Mouse (Mus musculus) natural killer cell, adult 2 months (primary cell): ENCODE measurements at regions not wholly inside any gene's neighbourhood (a gene's known extent, or its start where the extent isn't known, plus 50 kb on each side); places are given as distances from the start of the nearest gene placed in this dataset.

Experiments used
- DNase-seq, 2 experiments: peaks; one replicate each; pipeline ENCODE4 v3.0.0; 2022; ENCODE audit warnings: low spot score in 2 of 2

- DNase-seq, result no peak
These were observed 331.3 kb downstream of the Adgrl2 start for GRCm38 (mm10) chr3:148659024-148659423.

- no peak for DNase-seq
These were observed 332.0 kb downstream of the Adgrl2 start for GRCm38 (mm10) chr3:148658368-148658767.

DNA sequence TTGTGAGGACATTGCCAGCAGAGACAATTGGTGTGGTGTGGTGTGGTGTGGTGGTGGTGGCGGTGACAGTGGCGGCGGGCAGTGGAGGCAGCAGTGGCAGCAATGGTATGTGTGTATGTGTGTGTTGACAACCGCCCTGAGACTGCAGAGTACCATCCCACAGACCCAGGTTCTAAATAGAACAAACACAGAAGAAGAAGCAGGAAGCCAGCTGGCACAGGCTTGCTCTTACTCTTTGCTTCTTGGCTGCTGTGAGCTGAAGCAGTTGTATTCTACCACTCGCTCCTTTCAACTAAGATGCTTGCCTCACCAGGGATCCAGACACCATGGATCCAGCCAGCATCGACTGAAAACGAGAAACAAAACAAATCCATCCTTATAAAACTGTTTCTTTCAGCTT is 334.2 kb downstream of the Adgrl2 start:
- DNase-seq, result no peak

- no peak for DNase-seq
These were observed 340.1 kb downstream of the Adgrl2 start for GRCm38 (mm10) chr3:148650241-148650640.

DNA sequence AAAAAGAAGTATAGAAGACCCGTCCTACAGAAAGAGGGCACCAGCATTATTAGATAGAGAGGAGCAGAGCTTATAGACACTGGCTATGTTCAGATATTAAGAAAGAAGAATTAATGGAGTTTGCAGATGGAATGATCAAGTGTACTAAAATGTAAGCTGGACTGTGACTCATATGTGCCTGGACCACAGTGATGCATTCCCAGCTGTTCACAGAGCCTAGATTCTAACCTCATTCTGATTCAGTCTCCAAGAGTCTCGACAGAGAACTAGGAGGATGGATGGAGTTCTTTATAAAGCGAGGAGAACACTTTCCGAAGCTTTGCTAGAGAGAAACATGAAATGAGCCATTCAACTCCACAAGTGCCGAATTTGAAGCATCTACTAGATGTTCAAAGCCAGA is 345.4 kb downstream of the Adgrl2 start:
- DNase-seq, result no peak

- DNase-seq, result no peak
These were observed 348.8 kb downstream of the Adgrl2 start for GRCm38 (mm10) chr3:148641581-148641980.

- no peak for DNase-seq
These were observed 349.7 kb downstream of the Adgrl2 start for GRCm38 (mm10) chr3:148640680-148641101.

GRCm38 (mm10) chr3:148635101-148635500 is 355.3 kb downstream of the Adgrl2 start:
- no peak for DNase-seq

- DNase-seq, result no peak
These were observed 356.0 kb downstream of the Adgrl2 start for GRCm38 (mm10) chr3:148634352-148634751.

DNA sequence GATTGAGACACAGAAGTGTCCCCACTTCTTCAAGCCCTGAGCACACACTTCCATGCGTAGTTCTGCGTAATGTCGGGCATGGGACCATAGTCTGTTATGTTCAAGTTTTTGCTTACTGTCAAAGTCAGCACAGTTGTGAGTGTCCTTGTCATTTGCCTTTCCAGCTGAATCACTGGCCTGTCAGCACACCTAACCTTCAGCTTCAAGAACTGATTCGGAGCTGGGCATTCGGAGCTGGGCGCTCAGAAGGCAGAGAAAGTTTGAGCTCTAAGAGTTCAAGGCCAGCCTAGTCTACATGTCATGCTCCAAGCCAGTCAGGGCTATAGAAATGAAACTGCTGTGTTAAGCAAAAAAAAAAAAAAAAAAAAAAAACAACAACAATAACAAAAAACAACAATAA is 357.1 kb downstream of the Adgrl2 start:
- DNase-seq, result no peak

DNA sequence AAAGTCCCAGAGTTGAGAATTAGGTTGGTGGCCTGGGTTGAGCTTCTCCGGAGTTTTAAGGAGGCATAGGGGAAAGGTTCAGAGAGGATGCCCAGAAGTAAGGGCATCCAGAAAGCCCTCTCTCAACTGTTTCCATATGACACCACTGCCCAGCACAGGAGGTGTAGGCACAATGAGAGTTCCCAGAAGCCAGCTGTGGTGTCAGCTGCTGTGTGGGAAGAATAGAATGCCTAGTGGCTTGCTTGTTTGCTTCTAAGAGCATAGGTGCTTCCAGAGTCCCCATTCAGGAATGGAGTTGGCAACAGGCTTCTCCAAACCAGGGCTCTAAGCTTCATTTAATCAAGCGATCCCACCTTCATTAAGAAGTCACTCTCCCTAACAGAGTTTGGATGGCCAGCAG is 357.9 kb downstream of the Adgrl2 start:
- no peak for DNase-seq

DNA sequence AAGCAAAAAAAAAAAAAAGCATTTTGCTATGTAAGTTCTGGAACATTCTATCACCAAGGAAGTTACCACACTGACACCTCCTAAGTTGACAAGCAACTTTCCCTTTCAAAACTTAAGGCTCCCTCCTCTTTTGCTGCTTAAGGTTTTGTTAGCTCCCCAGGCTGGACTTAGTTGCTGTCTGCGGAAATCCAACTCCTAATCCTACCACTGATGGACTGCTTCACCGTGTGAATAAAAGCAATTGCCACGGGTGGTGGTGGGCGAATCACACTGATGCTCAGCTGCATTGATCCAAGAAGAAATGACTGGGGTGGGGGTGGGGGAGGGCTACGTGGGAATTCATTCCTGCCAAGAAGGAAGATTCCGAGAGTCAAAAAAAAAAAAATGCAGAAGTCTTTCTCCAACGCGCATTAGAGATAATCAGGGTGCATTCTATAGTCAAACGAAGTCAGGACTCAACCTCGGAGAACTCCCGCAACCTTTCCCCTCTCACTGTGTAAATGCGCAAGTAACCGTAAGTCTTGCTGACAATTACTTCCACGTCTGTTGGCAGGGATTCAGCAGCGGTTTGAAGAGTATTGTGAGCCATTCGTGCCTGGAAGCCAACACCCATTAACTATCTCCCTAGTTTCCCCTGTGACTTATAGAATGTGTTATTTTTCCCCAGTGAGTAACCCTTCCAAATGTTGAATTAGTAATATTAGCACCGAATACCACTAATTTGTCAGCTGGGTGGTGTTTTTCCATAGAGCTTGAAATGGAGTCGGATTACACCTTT is 358.8 kb downstream of the Adgrl2 start:
- no peak for DNase-seq

- DNase-seq, result no peak
These were observed 359.5 kb downstream of the Adgrl2 start for GRCm38 (mm10) chr3:148630865-148631264.

GRCm38 (mm10) chr3:148614971-148615671 is 375.2 kb downstream of the Adgrl2 start:
- no peak for DNase-seq

DNA sequence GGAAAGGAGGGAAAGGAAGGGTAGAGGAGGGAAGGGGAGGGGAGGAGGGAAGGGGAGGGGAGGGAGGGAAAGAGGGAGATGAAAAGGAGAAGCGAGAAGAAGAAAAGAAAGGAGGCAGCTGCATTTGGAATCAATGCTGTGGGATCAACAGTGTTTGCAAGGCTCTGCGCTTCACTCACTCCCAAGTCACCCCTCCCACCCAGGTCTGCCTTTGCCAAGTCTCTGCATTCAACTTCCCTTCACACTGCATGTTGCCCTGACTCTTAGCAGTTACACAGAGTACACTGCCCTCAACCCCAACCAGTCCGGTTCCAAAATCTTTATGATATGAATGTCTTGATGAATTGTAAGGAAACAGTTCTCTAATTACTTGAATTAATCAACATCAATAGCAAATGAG is 376.9 kb downstream of the Adgrl2 start:
- no peak for DNase-seq

DNA sequence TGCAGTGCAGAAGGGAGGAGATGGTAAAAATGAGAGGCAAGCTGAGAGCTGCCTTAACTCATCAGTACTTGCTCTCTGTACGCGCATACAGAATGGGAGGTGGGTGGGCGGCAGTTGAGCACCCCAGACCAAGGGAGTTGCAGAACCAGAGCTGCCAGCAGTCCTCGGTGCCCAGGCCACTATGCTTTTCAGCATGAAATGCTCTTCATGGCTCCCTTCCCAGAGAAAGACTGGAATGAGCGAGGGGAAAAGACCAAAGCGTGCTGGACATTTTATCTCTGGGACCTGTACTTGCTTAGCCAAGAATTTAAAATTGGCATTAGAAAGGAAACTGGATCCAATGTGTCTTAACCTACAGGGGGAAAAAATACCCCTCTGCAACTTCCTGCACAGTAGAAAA is 387.1 kb downstream of the Adgrl2 start:
- DNase-seq, result no peak

- DNase-seq, result no peak
These were observed 387.6 kb downstream of the Adgrl2 start for GRCm38 (mm10) chr3:148602730-148603255.

DNA sequence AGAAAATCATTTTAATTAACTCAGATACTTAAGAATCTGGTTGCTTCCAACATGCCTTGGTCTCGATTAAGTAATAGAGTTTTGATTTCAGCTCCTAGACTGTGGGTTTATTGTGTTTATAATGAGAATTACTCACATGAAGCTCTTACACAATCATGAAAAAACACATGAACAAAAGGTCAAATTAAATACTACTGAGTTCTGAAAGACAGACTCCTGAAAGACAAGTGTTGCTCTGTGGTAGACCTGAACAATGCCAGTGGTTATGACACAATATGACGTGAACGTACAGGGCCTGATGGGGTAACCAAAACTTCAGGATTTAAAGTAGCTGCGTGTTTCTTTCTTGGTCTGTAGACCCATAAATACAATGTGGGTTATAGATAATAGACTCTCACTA is 394.8 kb downstream of the Adgrl2 start:
- DNase-seq, result no peak

GRCm38 (mm10) chr3:148589556-148589955 is 400.8 kb downstream of the Adgrl2 start:
- DNase-seq, result no peak

GRCm38 (mm10) chr3:148575735-148576134 is 414.6 kb downstream of the Adgrl2 start:
- DNase-seq, result no peak

DNA sequence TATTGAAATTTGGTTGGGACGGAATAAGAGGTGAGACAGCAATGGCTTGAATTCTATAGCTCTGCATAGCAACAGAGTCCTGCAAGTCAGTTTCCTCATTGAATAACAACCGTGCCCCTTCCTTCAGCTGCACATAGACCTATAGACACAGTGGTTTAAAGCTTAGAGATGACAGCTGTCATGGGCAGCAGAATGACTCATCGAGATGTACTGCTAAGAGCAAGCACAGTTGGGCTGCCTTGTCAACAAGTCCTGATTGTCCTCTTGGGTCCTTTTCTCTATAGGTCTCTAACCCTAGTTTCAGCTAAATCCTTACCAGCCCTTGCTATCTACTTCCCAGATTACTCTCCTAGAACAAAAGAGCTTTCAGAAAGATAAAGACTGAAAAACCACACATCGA is 417.9 kb downstream of the Adgrl2 start:
- no peak for DNase-seq

DNA sequence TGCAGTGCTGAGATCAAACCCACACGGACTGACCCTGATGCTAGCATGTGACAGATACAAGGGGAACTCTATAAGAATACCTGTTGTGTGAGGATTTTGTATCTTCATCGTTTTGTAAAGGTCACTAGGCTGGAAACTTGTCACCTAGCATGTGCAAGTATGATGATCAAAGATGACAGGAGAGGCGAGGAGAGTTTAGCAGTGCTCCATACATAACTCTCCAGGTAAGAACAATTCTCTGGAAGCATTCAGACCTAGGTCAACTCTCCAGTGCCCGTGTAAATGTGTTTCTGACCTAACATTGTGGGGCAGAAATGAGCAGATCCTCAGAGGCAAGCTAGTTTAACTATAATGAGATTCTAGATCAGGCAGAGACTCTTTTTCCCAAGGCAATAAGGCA is 425.6 kb downstream of the Adgrl2 start:
- no peak for DNase-seq

GRCm38 (mm10) chr3:148561211-148561610 is 429.1 kb downstream of the Adgrl2 start:
- DNase-seq, result no peak
